ENCODE assay signal across 11 mouse cellular contexts in genomic region chr3:157575441-157576342, GRCm38 (mm10). TPM values are rescaled to one million over a fixed set of nuclear protein-coding genes. Genes with fewer than 3 reads are reported as not detected.
A peak's percentile ranks its signal among the peaks of the same experiment; 100 is the strongest.
DNase-seq lines count a peak whose midpoint lies in the region; ATAC-seq lines count a peak whose summit lies in the region.
"Had no signal": no experiment of that assay in that cellular context is flagged by ENCODE, and none has a peak within 500 bp of the region (broad histone marks: within the 10 kb centered on the region; RNA-seq: fewer than 3 reads in every experiment).

No protein-coding gene starts in this region.

- peak; percentile 12 to 28 for DNase-seq in kidney, postnatal 36 days
- no peak for DNase-seq in kidney, postnatal 14 days
- peak; percentile 50 for DNase-seq in adrenal gland, adult 8-10 months
- no peak for DNase-seq in urinary bladder, postnatal 36 days (ENCODE audit: low spot score in 2 of 2)
- no peak for DNase-seq in layer of hippocampus, adult 18-20 months (ENCODE audit: low spot score in 2 of 2)
- DNase-seq: cerebellum, postnatal 25 days; layer of hippocampus, adult 9-11 months; lung, embryonic 14.5 days; thymus, postnatal 14 days had no signal

- peak; percentile 70 to 81 for ATAC-seq in hematopoietic stem cell, adult 5-6 weeks (replicated peaks in 1 of 2; ENCODE audit: insufficient read depth in 1 of 2, low FRiP score in 2 of 2, low TSS enrichment in 1 of 2, low read depth in 1 of 2, poor library complexity in 2 of 2, severe bottlenecking in 2 of 2)
- peak; percentile 56 for ATAC-seq in megakaryocyte progenitor cell, adult 5-6 weeks (replicated peaks; ENCODE audit: poor library complexity)

RNA-seq across cellular contexts. Expression of gene Ptger3, which starts 9.0 kb away (rescaled TPM):
- total RNA-seq in adrenal gland, adult 8-10 months (2022), result 10 to 100 TPM in 3 of 4 experiments, 1 to 10 TPM in 1; 9.8 to 26.7 (median 17.5) TPM
- 34.0 and 39.9 TPM in 2 replicates for total RNA-seq in hematopoietic stem cell, adult 5-6 weeks (2017)
- 4.3 and 7.2 TPM in 2 replicates for total RNA-seq in megakaryocyte progenitor cell, adult 5-6 weeks (2015)
- total RNA-seq in megakaryocyte progenitor cell, adult 5-6 weeks (2017), result 4.5 and 7.0 TPM in 2 replicates
- 1 to 10 TPM; 1.9 to 2.3 TPM for total RNA-seq in layer of hippocampus, adult 18-20 months (2021)

RNA-seq across cellular contexts. Expression of gene Zranb2, which starts 41.7 kb away (rescaled TPM):
- 10 to 100 TPM; 67.6 to 89.2 (median 75.9) TPM for total RNA-seq in adrenal gland, adult 8-10 months (2022)
- total RNA-seq in hematopoietic stem cell, adult 5-6 weeks (2017), result 245 and 274 TPM in 2 replicates
- total RNA-seq in megakaryocyte progenitor cell, adult 5-6 weeks (2015), result 60.3 and 72.0 TPM in 2 replicates
- total RNA-seq in megakaryocyte progenitor cell, adult 5-6 weeks (2017), result 241 and 337 TPM in 2 replicates
- total RNA-seq in layer of hippocampus, adult 18-20 months (2021), result 100 to 1,000 TPM; 133 to 136 TPM

Comparison
In these comparisons a context has a peak if more than half of its experiments do, and no peak if none do; other contexts are left out.
1. DNase-seq: peak in kidney, postnatal 36 days (2 of 2) and adrenal gland, adult 8-10 months (single experiment); none in kidney, postnatal 14 days (single experiment), urinary bladder, postnatal 36 days (0 of 2) and layer of hippocampus, adult 18-20 months (0 of 2).